Mouse (Mus musculus) yolk sac, embryonic 10.5 days (tissue): ENCODE data around the gene Rab3c.

ENCODE experiments used
- DNase-seq: peaks from one replicate; pipeline ENCODE4 v3.0.0-alpha.2; 2017; ENCODE audit warnings: low spot score

Rab3c gene

GRCm38 (mm10) chr13:110019774-110020173, 261.0 kb downstream of the Rab3c start:
- DNase-seq: no peak

GRCm38 (mm10) chr13:110018941-110019743, 261.7 kb downstream of the Rab3c start:
- DNase-seq: no peak

- peak; percentile 51 for DNase-seq
Observed at GRCm38 (mm10) chr13:110018431-110018901, 262.3 kb downstream of the Rab3c start.

GRCm38 (mm10) chr13:110012029-110012428, 268.8 kb downstream of the Rab3c start:
- DNase-seq: no peak

- no peak for DNase-seq
Observed at GRCm38 (mm10) chr13:110010876-110011275, 269.9 kb downstream of the Rab3c start.

GRCm38 (mm10) chr13:110008539-110008938, 272.3 kb downstream of the Rab3c start:
- no peak for DNase-seq

- no peak for DNase-seq
Observed at GRCm38 (mm10) chr13:110006106-110006781, 274.6 kb downstream of the Rab3c start.
